Mouse (Mus musculus): ENCODE measurements around the gene Fam118b. TPM values are rescaled to one million over a fixed set of nuclear protein-coding genes. Genes with fewer than 3 reads are reported as not detected.
A peak's percentile ranks its signal among the peaks of the same experiment; 100 is the strongest.

The Fam118b gene
- polyA plus RNA-seq, 1 experiment from 2014 or later = 34.1 TPM

- ATAC-seq (ENCODE audit: insufficient number of reproducible peaks, insufficient read depth, low FRiP score, low read depth) = no peak
These were observed 14.6 kb upstream of the Fam118b start for GRCm38 (mm10) chr9:35282006-35282850.

GRCm38 (mm10) chr9:35278451-35278850 lies 10.8 kb upstream of the Fam118b start:
- Histone ChIP-seq H3K27ac (ENCODE audit: low read length) (no peak overlapping the region), H3K36me3 (ENCODE audit: control insufficient read depth, insufficient read depth, low read length) (peaks cover 27% of the 10 kb centered on the region; the same call in 1 of the 2 replicates), H3K4me3 (ENCODE audit: low read depth, low read length) (no peak overlapping the region), H3K4me2 (replicated peaks; ENCODE audit: low read depth, low read length) (no peak overlapping the region), H3K9ac (replicated peaks; ENCODE audit: low read depth, low read length) (no peak overlapping the region), H3K27me3 (ENCODE audit: control insufficient read depth, insufficient read depth, low read length) (no peaks in the 10 kb centered on the region), H3K9me3 (ENCODE audit: control insufficient read depth, low read depth, low read length) (no peaks in the 10 kb centered on the region), H3K4me1 (ENCODE audit: control insufficient read depth, insufficient read depth, low read length) (0 out of 2 replicates have a peak, but pooled peaks cover 8% of the 10 kb centered on the region)
- WGBS = 90% methylated on average over 4 of the region's 4 CpGs
- no peak for ATAC-seq (ENCODE audit: insufficient number of reproducible peaks, insufficient read depth, low FRiP score, low read depth)

More at GRCm38 (mm10) chr9:35282006-35282850, 14.6 kb upstream of the Fam118b start:
- Histone ChIP-seq H3K36me3 (ENCODE audit: control insufficient read depth, insufficient read depth, low read length) (peaks cover 5% of the 10 kb centered on the region; the same call in 1 of the 2 replicates), H3K4me1 (ENCODE audit: control insufficient read depth, insufficient read depth, low read length) (0 out of 2 replicates have a peak, but pooled peaks cover 8% of the 10 kb centered on the region), H3K9me3 (ENCODE audit: control insufficient read depth, low read depth, low read length) (no peaks in the 10 kb centered on the region), H3K27ac (ENCODE audit: low read length) (no peak overlapping the region), H3K27me3 (ENCODE audit: control insufficient read depth, insufficient read depth, low read length) (no peaks in the 10 kb centered on the region), H3K4me3 (ENCODE audit: low read depth, low read length) (no peak overlapping the region), H3K4me2 (replicated peaks; ENCODE audit: low read depth, low read length) (no peak overlapping the region), H3K9ac (replicated peaks; ENCODE audit: low read depth, low read length) (no peak overlapping the region)
- WGBS = 9% methylated on average over 5 of the region's 5 CpGs

GRCm38 (mm10) chr9:35277855-35278365 lies 10.3 kb upstream of the Fam118b start:
- Histone ChIP-seq H3K4me3 (ENCODE audit: low read depth, low read length) (no peak overlapping the region), H3K9me3 (ENCODE audit: control insufficient read depth, low read depth, low read length) (no peaks in the 10 kb centered on the region), H3K27ac (ENCODE audit: low read length) (no peak overlapping the region), H3K36me3 (ENCODE audit: control insufficient read depth, insufficient read depth, low read length) (peaks cover 31% of the 10 kb centered on the region; the same call in 1 of the 2 replicates), H3K9ac (replicated peaks; ENCODE audit: low read depth, low read length) (no peak overlapping the region), H3K4me1 (ENCODE audit: control insufficient read depth, insufficient read depth, low read length) (0 out of 2 replicates have a peak, but pooled peaks cover 4% of the 10 kb centered on the region), H3K4me2 (replicated peaks; ENCODE audit: low read depth, low read length) (no peak overlapping the region), H3K27me3 (ENCODE audit: control insufficient read depth, insufficient read depth, low read length) (no peaks in the 10 kb centered on the region)
- ATAC-seq (ENCODE audit: insufficient number of reproducible peaks, insufficient read depth, low FRiP score, low read depth) = no peak
- 82% methylated on average over 3 of the region's 3 CpGs for WGBS

GRCm38 (mm10) chr9:35267976-35268715 lies 541 bp upstream of the Fam118b start:
- no peaks in the 10 kb centered on the region for H3K9me3 ChIP-seq (ENCODE audit: control insufficient read depth, low read depth, low read length)
- H3K27me3 ChIP-seq (ENCODE audit: control insufficient read depth, insufficient read depth, low read length) = no peaks in the 10 kb centered on the region
- ATAC-seq (ENCODE audit: insufficient number of reproducible peaks, insufficient read depth, low FRiP score, low read depth) = peak; percentile 19
- H3K4me3 ChIP-seq (ENCODE audit: low read depth, low read length) = peak overlapping the region; percentile 79
- peak overlapping the region; percentile 52 for H3K9ac ChIP-seq (replicated peaks; ENCODE audit: low read depth, low read length)
- H3K4me1 ChIP-seq (ENCODE audit: control insufficient read depth, insufficient read depth, low read length) = peaks cover 5% of the 10 kb centered on the region; the same call in 1 of the 2 replicates
- peaks cover 9% of the 10 kb centered on the region for H3K36me3 ChIP-seq (ENCODE audit: control insufficient read depth, insufficient read depth, low read length)
- 1% methylated on average over 21 of the region's 21 CpGs for WGBS
- peak overlapping the region; percentile 23; the same call in 1 of the 2 replicates for H3K27ac ChIP-seq (ENCODE audit: low read length)
- H3K4me2 ChIP-seq (replicated peaks; ENCODE audit: low read depth, low read length) = peak overlapping the region; percentile 43

GRCm38 (mm10) chr9:35264509-35264908 lies 3.1 kb downstream of the Fam118b start:
- H3K9ac ChIP-seq (replicated peaks; ENCODE audit: low read depth, low read length) = no peak overlapping the region
- no peaks in the 10 kb centered on the region for H3K27me3 ChIP-seq (ENCODE audit: control insufficient read depth, insufficient read depth, low read length)
- no peak overlapping the region for H3K4me3 ChIP-seq (ENCODE audit: low read depth, low read length)
- H3K9me3 ChIP-seq (ENCODE audit: control insufficient read depth, low read depth, low read length) = no peaks in the 10 kb centered on the region
- peaks cover 5% of the 10 kb centered on the region; the same call in 1 of the 2 replicates for H3K4me1 ChIP-seq (ENCODE audit: control insufficient read depth, insufficient read depth, low read length)
- H3K36me3 ChIP-seq (ENCODE audit: control insufficient read depth, insufficient read depth, low read length) = no peaks in the 10 kb centered on the region
- no peak overlapping the region for H3K27ac ChIP-seq (ENCODE audit: low read length)
- no peak for ATAC-seq (ENCODE audit: insufficient number of reproducible peaks, insufficient read depth, low FRiP score, low read depth)
- 69% methylated on average over 3 of the region's 3 CpGs for WGBS
- H3K4me2 ChIP-seq (replicated peaks; ENCODE audit: low read depth, low read length) = no peak overlapping the region

GRCm38 (mm10) chr9:35263431-35263830 lies 4.2 kb downstream of the Fam118b start:
- H3K36me3 ChIP-seq (ENCODE audit: control insufficient read depth, insufficient read depth, low read length) = no peaks in the 10 kb centered on the region
- 87% methylated on average over 2 of the region's 2 CpGs for WGBS
- no peak overlapping the region for H3K27ac ChIP-seq (ENCODE audit: low read length)
- H3K27me3 ChIP-seq (ENCODE audit: control insufficient read depth, insufficient read depth, low read length) = no peaks in the 10 kb centered on the region
- H3K4me1 ChIP-seq (ENCODE audit: control insufficient read depth, insufficient read depth, low read length) = peaks cover 5% of the 10 kb centered on the region; the same call in 1 of the 2 replicates
- ATAC-seq (ENCODE audit: insufficient number of reproducible peaks, insufficient read depth, low FRiP score, low read depth) = no peak
- H3K4me3 ChIP-seq (ENCODE audit: low read depth, low read length) = no peak overlapping the region
- no peak overlapping the region for H3K4me2 ChIP-seq (replicated peaks; ENCODE audit: low read depth, low read length)
- H3K9ac ChIP-seq (replicated peaks; ENCODE audit: low read depth, low read length) = no peak overlapping the region
- no peaks in the 10 kb centered on the region for H3K9me3 ChIP-seq (ENCODE audit: control insufficient read depth, low read depth, low read length)

- no peak overlapping the region for H3K27ac ChIP-seq (ENCODE audit: low read length)
These were observed 5.2 kb downstream of the Fam118b start for GRCm38 (mm10) chr9:35262418-35262817.

GRCm38 (mm10) chr9:35257365-35257764 lies 10.2 kb downstream of the Fam118b start:
- WGBS = 85% methylated on average over 7 of the region's 7 CpGs
- ATAC-seq (ENCODE audit: insufficient number of reproducible peaks, insufficient read depth, low FRiP score, low read depth) = no peak
- H3K9ac ChIP-seq (replicated peaks; ENCODE audit: low read depth, low read length) = no peak overlapping the region
- H3K27ac ChIP-seq (ENCODE audit: low read length) = no peak overlapping the region
- H3K27me3 ChIP-seq (ENCODE audit: control insufficient read depth, insufficient read depth, low read length) = no peaks in the 10 kb centered on the region
- no peaks in the 10 kb centered on the region; the same call in 1 of the 2 replicates for H3K9me3 ChIP-seq (ENCODE audit: control insufficient read depth, low read depth, low read length)
- no peaks in the 10 kb centered on the region for H3K36me3 ChIP-seq (ENCODE audit: control insufficient read depth, insufficient read depth, low read length)
- H3K4me2 ChIP-seq (replicated peaks; ENCODE audit: low read depth, low read length) = no peak overlapping the region
- H3K4me1 ChIP-seq (ENCODE audit: control insufficient read depth, insufficient read depth, low read length) = no peaks in the 10 kb centered on the region
- no peak overlapping the region for H3K4me3 ChIP-seq (ENCODE audit: low read depth, low read length)

More at GRCm38 (mm10) chr9:35262418-35262817, 5.2 kb downstream of the Fam118b start:
- 73% methylated on average over 4 of the region's 4 CpGs for WGBS
- Histone ChIP-seq H3K4me2 (replicated peaks; ENCODE audit: low read depth, low read length) (no peak overlapping the region), H3K9me3 (ENCODE audit: control insufficient read depth, low read depth, low read length) (no peaks in the 10 kb centered on the region), H3K4me1 (ENCODE audit: control insufficient read depth, insufficient read depth, low read length) (0 out of 2 replicates have a peak, but pooled peaks cover 5% of the 10 kb centered on the region), H3K4me3 (ENCODE audit: low read depth, low read length) (no peak overlapping the region), H3K36me3 (ENCODE audit: control insufficient read depth, insufficient read depth, low read length) (no peaks in the 10 kb centered on the region), H3K9ac (replicated peaks; ENCODE audit: low read depth, low read length) (no peak overlapping the region), H3K27me3 (ENCODE audit: control insufficient read depth, insufficient read depth, low read length) (no peaks in the 10 kb centered on the region)
- no peak for ATAC-seq (ENCODE audit: insufficient number of reproducible peaks, insufficient read depth, low FRiP score, low read depth)

Data from stomach, embryonic 14.5 days (tissue).